Mouse (Mus musculus): ENCODE data around the gene Wdr24.

The Wdr24 gene

DNA sequence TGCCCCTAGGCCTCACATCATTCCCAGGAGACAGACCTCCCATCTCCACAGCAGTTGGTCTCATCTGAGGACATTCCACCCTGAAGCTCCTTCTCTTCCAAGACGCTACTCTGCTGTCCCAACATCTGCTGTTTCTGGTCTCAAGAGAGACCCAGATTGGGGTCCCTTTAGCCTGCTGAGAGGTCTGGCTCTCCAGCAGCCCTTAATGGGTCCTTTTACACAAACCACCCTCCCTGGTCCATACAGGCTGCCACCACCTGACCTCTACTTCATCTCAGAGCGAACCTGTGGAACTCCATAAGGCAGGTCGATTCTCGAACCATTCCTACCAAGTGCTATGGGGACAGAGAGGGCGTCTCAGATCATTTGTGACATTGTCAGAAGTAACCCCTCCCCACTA is 15.4 kb upstream of the Wdr24 start:
- no peak for DNase-seq

DNA sequence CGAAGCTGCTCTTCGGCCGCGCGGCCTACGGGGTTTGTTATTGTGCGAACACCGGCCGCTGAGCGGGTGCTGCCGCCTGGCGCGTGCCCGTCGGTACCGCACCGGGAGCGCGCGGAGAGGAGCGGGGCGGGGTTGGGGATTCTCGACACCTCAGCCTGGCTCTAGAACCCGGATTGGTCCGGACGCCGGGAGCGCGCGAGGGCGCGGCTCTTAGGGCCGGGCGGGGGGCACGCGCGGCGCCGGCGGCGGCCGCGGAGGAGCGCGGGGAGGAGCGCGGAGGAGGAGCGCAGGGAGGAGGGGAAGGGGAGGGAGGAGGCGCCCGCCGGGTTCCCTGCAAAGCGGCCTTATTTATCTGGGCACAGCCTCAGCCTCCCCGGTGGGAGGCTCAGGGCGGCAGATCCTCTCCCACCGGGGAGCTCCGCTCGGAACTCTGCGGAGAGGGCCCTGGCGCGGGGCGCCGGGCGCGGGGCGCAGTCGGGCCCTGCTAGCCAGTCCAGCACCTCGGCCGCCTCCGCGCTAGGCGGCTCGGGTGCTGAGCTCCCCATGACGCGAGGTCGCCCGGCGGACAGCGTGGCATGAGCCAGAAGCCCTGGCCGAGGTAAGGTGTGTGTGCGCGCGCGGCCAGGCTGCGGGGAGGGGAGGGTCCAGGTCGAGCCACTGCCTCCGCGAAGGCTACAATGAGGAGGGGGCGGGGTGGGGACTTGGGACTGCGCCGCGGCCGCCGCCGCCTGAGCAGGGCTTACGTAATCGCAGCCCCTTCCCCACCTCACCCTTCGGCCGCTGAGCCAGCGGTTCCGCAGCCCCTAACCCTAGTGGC is 14.4 kb upstream of the Wdr24 start, which contains the start of gene Fbxl16:
Fbxl16 (plus strand) TSS at position 297 of the 817 bp plus-strand sequence.
- DNase-seq, result peak; percentile 57

DNA sequence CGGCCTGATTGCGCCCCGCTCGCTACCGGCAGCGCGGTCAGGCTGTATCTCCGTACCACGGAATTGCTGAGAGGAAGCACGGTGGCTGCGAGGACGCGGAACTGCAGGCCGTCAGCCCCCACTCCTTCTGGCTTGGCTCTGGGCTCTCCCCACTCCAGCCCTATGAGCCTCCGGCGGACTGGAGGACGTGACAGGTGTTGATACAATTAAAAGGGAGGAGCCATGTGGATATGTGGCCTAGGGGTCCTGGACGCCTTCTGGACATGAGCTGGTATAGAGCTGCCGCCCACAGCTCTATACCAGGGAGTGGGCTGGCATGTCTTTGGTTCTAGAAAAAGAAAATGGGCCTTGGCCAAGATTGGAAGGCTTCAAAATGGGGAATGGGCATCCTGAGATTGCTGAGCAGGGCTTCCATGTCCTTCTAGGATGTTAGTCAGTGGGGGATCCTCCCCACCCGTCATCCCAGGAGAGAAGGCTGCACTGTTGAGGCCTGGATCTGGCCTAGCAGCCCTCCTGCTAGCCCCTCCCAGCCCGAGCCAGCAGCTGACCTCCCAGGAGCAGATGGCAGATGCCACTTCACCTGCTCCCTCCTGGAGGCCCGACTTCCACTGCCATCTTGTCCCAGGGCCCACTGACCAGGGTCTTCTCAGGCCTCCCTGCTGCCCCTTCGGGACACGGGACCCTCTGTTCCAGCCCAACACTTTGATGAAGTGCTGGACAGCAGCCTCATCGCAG is 13.7 kb upstream of the Wdr24 start:
- DNase-seq, result no peak

DNA sequence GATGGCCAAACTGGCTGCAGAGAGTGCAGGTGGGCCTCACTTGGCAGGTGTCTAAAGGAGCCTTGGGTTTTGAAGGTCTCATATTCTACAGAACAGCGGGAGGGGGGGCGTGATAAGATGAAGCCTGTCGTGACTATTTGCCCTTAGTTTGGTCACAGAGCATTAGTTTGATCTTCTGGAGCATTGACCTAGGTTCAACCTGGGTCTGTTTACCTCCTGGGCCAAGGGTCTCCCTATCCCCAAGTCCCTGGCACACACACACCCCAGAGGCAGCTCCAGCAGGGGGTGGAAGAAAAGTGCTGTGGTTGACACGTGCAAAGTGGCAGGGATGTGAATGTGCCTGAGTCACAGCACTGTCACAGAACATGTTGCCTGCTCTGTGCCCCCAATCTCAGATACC is 12.5 kb upstream of the Wdr24 start:
- no peak for DNase-seq

DNA sequence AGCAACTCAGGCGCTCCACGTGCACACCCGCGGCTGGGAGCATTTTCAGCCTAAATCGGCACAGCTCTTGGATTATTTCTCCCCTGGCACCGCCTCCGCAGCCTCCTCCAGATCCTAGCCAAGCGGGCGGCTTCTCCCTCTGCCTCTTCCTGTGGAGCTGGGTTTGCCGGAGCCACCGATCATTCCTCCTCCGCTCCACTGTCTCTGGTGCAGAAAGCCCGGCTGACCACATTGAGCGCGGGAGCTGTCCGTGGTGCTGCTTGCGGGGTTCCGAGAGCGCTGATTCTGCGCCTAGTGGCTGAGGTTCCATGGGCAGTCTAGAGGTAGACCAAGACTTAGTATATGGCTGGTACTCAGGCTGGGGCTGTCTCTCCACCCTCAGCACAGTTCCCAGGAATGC is 10.0 kb upstream of the Wdr24 start:
- peak; percentile 80 for DNase-seq

DNA sequence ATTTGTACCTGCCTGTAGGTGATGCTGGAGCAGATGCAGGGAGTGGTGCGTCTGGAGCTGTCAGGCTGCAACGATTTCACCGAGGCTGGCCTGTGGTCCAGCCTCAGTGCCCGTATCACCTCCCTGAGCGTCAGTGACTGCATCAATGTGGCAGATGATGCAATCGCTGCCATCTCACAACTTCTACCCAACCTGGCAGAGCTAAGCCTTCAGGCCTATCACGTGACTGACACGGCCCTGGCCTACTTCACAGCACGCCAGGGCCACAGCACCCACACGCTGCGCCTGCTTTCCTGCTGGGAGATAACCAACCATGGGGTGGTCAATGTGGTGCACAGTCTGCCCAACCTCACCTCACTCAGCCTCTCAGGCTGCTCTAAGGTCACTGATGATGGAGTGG is 5.8 kb upstream of the Wdr24 start:
- no peak for DNase-seq

DNA sequence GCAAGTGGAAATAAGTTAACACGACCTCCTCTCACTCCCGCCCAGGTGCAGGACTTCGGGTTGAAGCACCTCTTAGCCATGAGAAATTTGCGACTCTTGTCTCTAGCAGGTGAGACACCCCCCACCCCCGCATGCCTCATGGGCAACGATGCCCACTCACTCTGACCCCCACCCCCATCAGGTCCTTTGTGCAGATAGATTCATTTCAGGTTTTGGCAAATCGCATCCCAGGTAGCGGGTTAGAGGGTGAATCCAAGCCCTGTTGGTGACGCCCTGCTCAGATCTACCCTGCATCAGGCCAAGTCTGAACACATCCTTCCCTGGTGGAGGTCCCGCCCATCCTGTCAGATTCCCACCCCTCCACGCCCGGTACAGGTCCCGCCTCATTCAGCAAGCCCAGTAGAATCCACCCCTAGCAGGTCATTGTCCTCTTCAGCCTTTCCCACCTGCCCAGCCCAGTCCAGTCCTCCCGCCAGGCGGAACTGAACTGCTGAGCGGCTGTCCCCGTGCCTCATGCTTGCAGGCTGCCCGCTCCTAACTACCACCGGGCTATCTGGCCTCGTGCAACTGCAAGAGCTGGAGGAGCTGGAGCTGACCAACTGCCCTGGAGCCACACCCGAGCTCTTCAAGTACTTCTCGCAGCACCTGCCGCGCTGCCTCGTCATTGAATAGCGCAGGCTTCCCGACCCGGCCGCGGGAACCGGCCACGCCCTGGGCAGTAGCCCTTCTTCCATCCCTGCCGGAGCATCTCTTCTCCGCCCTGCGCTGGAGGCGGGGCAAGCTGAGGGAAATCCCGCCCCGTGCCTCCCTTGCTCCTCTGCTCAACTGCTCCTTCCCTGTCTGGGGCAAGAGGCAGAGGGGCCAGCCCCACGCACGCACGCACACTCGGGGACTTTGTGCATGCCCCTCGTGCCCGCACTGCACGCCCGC is 4.3 kb upstream of the Wdr24 start:
- peak; percentile 60 for DNase-seq

DNA sequence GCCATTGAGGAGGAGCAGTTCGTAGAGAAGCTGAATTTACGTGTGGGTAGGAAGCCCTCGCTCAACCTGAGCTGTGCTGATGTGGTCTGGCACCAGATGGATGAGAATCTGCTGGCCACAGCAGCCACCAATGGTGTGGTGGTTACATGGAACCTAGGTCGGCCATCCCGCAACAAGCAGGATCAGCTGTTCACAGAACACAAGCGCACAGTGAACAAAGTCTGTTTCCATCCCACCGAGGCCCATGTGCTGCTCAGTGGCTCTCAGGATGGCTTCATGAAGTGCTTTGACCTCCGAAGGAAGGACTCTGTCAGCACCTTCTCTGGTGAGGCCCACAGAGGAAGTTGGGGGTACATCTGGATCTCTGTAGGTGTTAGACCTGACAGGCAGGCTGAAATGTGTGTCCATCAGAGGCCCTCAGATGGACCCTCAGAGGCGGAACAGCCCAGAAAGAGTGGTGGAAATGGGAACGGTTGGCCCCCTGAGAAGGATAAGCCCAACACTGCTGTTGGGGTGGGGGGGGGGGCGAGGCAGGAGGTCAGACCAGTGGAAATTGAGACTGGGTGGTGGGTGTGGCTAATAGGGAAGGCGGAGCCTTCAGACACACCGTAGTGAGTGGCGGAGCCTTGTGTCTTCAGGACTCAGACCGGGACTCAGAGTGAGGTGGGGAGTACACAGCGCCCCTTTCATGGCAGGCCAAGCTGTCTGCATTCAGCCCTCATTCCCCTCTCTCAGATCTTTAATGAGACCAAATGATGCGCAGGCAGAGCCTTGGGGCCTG is 1.1 kb downstream of the Wdr24 start:
- peak; percentile 51 for DNase-seq

DNA sequence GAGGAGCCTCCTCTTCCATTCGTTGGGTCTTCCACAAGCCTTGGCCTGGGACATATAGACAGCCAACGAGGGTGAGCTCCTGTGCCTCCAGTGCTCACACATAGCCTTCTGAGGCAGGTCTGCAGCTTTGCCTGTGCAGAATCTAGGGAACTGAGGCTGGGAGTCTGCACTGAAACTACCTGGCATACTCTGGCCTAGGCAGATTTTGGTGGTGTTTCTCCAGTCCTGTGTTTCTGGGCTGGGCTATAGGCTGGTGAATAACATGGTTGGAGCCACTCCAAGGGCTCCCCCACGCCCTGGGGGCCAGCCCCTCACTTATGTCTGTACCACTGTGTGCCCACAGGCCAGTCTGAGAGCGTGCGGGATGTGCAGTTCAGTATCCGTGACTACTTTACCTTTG is 1.9 kb downstream of the Wdr24 start:
- DNase-seq, result no peak

DNA sequence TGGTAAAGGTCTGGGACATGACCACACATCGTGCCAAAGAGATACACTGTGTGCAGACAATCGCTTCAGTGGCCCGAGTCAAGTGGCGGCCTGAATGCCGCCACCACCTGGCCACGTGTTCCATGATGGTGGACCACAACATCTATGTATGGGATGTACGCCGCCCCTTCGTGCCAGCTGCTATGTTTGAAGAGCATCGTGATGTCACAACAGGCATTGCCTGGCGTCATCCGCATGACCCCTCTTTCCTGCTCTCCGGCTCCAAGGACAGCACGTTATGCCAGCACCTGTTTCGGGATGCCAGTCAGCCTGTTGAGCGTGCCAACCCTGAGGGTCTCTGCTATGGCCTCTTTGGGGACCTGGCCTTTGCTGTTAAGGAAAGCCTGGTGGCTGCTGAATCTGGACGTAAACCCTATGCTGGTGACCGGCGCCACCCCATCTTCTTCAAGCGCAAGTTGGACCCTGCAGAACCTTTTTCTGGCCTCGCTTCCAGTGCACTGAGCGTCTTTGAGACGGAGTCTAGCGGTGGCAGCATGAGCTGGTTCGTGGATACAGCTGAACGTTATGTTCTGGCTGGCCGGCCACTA is 2.6 kb downstream of the Wdr24 start:
- no peak for DNase-seq

DNA sequence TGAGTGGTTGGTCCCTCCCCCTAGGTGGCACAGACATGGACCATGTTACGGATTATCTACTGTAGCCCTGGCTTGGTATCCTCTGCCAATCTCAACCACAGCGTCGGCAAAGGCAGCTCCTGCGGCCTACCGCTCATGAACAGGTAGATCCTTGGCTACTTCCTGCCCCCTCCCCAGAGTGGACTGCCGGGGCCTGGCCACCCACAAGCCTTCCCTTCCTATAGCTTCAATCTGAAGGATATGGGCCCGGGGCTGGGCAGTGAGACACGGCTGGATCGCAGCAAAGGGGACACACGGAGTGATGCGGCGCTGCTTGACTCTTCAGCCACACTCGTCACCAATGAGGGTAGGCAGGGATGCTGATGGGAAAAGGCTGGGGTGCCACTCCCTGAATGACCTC is 3.6 kb downstream of the Wdr24 start:
- no peak for DNase-seq

DNA sequence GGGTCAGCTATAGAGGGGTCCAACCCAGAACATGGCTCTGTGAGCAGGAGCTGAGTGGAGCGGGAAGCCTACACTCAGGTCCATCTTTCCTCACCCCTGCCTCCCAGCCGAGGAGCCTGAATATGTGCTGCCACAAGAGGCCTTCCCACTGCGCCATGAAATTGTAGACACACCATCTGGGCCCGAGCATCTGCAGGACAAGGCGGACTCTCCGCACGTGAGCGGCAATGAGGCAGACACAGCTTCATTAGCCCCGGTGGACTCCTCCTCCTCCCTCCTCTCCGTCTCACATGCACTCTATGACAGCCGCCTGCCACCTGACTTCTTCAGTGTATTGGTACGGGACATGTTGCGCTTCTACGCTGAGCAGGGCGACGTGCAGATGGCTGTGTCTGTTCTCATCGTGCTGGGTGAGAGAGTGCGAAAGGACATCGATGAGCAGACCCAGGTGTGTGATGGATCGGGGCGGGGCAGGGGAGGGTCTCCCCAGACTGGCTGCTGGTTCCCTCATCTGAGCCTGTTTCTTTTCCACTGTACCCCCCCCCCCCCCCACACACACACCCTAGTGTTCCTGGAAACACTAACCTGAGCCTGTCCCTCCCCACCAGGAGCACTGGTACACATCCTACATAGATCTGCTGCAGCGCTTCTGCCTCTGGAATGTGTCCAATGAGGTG is 4.3 kb downstream of the Wdr24 start:
- no peak for DNase-seq

DNA sequence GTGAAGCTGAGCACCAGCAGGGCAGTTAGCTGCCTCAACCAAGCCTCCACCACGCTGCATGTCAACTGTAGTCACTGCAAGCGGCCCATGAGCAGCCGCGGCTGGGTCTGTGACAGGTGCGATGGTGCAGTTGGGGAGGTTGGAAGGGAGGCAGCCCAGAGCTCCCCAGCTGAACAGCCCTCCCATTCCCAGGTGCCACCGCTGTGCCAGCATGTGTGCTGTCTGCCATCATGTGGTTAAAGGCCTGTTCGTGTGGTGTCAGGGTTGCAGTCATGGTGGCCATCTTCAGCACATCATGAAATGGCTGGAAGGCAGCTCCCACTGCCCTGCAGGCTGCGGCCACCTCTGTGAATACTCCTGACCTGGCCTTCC is 4.8 kb downstream of the Wdr24 start:
- DNase-seq, result no peak

DNA sequence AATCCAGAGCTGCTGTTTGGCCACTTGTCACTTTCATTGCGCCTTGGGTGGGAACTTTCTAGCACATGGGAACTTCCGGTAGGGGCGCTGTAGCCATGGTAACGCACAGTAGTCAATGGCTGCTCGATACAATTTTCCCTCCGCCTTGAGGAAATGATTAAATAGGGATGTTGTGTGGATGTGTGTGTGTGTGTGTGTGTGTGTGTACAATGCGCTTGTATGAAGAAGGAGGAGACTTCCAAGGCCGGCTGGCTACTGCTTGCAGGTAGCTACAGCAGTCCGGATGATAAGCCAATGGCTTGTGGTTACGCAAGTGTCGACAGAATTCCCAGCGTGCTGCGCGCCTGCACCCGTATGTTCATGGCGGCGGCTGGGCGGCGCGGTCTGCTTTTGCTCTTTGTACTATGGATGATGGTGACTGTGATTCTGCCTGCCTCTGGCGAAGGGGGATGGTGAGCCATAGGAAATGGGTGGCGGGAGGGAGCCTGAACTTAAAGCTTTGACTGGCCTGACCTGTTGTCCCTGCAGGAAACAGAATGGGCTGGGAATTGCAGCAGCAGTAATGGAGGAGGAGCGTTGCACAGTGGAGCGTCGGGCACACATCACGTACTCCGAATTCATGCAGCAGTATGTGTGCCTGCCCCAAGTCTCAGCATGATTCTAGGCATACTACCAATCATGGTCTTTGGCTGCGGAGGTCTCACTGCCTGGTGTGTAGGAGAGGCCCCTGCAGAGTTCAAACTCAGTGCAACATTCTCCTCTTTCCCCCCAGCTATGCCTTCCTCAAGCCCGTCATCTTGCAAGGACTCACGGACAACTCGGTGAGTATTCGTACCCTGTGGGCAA is 5.5 kb downstream of the Wdr24 start, which contains the start of gene Jmjd8:
Jmjd8 (plus strand) TSS at position 156 of the 846 bp plus-strand sequence.
- peak; percentile 82 for DNase-seq

DNA sequence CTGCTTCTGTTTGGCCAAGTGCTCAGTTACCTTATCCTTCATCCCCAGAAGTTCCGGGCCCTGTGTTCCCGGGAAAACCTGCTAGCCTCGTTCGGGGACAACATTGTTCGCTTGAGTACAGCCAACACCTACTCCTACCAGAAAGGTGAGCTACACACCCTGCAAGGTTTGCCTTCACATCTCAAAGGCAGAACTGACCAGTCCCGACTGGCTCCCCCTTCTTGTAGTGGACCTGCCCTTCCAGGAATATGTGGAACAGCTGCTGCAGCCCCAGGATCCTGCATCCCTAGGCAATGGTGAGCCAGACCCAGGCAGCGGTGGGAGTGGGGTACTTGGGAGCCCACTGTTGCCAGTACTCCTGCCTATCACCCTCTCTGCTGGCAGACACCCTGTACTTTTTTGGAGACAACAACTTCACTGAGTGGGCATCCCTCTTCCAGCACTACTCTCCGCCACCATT is 6.2 kb downstream of the Wdr24 start:
- no peak for DNase-seq

DNA sequence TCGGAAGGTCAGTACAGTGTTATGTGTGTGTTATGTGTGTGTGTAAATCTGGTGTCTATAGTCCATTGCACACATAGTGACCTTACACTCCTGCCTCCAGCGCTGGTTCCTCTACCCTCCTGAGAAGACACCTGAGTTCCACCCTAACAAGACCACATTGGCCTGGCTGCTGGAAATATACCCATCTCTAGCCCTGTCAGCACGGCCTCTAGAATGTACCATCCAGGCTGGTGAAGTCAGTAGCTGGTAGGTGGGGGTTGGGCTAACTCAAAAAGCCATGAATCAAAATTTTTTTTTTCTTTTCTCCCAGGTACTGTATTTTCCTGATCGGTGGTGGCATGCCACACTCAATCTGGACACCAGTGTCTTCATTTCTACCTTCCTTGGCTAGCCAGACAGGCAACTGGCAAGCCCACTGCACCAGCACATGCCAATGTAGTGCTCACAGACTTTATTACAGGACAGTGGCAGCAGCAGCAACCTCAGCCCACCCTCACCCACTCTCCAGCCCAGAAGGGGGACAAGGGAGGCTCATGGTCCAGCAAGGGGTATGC is 6.8 kb downstream of the Wdr24 start:
- no peak for DNase-seq

DNA sequence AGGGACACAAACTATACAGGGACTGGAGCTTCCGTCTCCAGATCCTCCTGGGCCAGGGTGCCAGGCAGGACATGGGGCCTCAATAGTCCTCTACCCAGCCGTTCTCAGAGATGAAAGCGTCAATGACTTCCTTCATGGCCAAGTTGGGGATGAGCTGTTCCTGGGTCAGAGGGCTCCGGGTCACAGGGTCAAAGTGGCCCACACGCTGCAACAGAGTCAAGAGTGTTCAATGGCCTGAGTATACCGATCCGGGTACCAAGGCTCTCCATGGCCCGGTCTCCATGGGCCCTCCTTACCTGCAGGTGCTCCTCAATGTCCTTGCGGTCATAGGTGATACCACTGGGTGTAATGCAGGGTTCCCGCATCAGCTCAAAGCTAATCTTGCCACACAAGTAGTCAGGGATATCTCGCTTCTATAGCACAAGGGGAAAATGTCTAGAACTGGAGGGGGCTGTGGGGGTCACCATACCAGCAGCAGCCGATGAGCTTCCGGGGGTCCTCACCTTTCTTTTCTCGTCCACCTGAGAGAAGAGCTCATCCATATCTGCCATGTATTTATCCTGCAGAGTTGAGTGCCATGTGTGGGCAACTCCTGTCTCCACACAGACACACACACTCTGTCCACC is 7.5 kb downstream of the Wdr24 start:
- DNase-seq, result no peak

DNA sequence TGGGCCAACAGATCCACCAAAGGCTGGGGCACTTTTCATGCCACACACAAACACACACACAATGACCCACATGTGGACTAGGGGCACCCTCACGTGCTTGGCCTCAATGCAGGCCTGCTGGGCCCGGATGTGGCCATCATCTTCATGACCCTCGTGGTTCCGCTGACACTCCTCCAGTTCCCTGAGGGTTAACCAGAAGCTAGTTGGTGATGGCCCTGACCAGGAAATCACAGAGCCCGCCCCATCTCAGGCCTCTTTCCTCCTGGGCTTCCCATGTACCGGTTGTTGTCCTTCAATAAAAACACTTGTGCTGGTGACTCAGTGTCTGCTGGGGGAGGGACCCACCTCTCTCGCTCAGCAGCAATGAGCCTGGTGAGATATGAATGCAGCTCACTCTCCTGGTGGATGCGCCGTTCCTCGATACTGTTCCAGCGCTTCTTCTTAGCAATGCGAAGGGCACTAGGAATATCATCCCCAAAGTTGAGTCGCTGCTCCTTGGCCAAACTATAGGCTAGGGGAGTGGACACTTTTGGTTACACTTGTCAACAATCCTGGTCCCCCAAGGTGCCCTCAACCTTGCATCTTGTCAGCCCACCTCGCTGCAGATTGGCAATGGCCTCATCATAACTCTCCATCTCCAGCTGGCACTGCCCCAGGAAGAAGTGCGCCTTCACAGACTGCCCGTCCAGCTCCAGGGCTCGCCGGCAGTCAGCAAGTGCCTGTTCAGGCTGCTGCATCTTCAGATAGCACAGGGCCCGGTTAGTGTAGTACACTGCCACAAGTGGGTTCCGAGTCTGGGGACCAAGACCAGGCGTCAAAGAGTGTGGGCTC is 8.2 kb downstream of the Wdr24 start:
- DNase-seq, result no peak

All from liver (tissue).